Mouse (Mus musculus) CH12.LX (cell line): Measurements from ENCODE around the gene Eif2b5. TPM values are rescaled to one million over a fixed set of nuclear protein-coding genes. Genes with fewer than 3 reads are reported as not detected.
"Not testable (repeated sequence)": the region's sequence is repeated elsewhere in the genome, so short reads cannot be mapped to it uniquely, and the experiment has no call there.

Source experiments
- DNase-seq: peaks from one replicate; pipeline ENCODE4 v3.0.0-alpha.2; 2013; ENCODE audit errors: extremely low read depth
- H3K27ac ChIP-seq: 2 replicates; pipeline ENCODE4 v1.5.1; 2012; ENCODE audit warnings: low read depth, mild to moderate bottlenecking, control low read depth, moderate library complexity; ENCODE audit not compliant: insufficient read depth
- H3K27me3 ChIP-seq: replicated peaks from 2 replicates; pipeline ENCODE3; 2012; ENCODE audit warnings: inconsistent platforms
- H3K36me3 ChIP-seq, 2 experiments: replicated peaks in 1 of 2; 2 replicates each; pipeline versions ENCODE3 to v1.6.1; 2012; ENCODE audit warnings: inconsistent platforms in 1 of 2, low read length in 1 of 2, mild to moderate bottlenecking in 1 of 2, mixed read lengths in 1 of 2, moderate library complexity in 1 of 2; ENCODE audit not compliant: control insufficient read depth in 1 of 2, insufficient read depth in 1 of 2
- H3K4me1 ChIP-seq, 2 experiments: 2 replicates each; pipeline ENCODE4 v1.6.1; 2012; ENCODE audit warnings: inconsistent platforms in 1 of 2, moderate library complexity in 1 of 2; ENCODE audit not compliant: insufficient read depth in 2 of 2, control insufficient read depth in 1 of 2
- H3K4me2 ChIP-seq: 2 replicates; pipeline ENCODE4 v1.6.1; 2012; ENCODE audit warnings: low read depth, mild to moderate bottlenecking, control low read depth; ENCODE audit not compliant: poor library complexity, insufficient read depth, severe bottlenecking
- H3K4me3 ChIP-seq, 3 experiments: fragments of 150-350 bp in 1 of 3; sonication (generic) in 1 of 3; replicated peaks in 1 of 3; 2 replicates each; pipeline versions ENCODE3 to v1.5.1; 2011 to 2012; ENCODE audit warnings: low read depth in 2 of 3, low read length in 2 of 3, mild to moderate bottlenecking in 2 of 3, moderate library complexity in 2 of 3, control low read depth in 1 of 3, improper control_type of control experiment in 1 of 3, inconsistent platforms in 1 of 3, mixed read lengths in 1 of 3; ENCODE audit not compliant: poor library complexity in 1 of 3
- H3K79me2 ChIP-seq: replicated peaks from 2 replicates; pipeline ENCODE4 v1.6.1; 2012; ENCODE audit warnings: mild to moderate bottlenecking, moderate library complexity; ENCODE audit not compliant: control insufficient read depth, poor library complexity, insufficient read depth, severe bottlenecking; ENCODE audit errors: extremely low read depth
- H3K9ac ChIP-seq: 2 replicates; pipeline ENCODE4 v1.6.1; 2012; ENCODE audit warnings: low read depth, mild to moderate bottlenecking, control low read depth, moderate library complexity; ENCODE audit not compliant: insufficient read depth
- H3K9me3 ChIP-seq: replicated peaks from 2 replicates; pipeline ENCODE3; 2012; ENCODE audit warnings: low read length, inconsistent platforms, mixed read lengths
- CTCF ChIP-seq, 2 experiments: IDR thresholded peaks in 1 of 2; conservative IDR thresholded peaks in 1 of 2; 2 replicates each; pipeline ENCODE4 v1.5.1; 2011 to 2012; ENCODE audit warnings: low read depth in 2 of 2, low read length in 2 of 2, improper control_type of control experiment in 1 of 2, inconsistent platforms in 1 of 2, mild to moderate bottlenecking in 1 of 2, moderate library complexity in 1 of 2
- ELF1 ChIP-seq: IDR thresholded peaks from 2 replicates; pipeline ENCODE4 v1.6.1; 2014; ENCODE audit warnings: low read depth, mild to moderate bottlenecking, inconsistent platforms, low read length, improper control_type of control experiment
- EP300 ChIP-seq: IDR thresholded peaks from 2 replicates; pipeline ENCODE4 v1.6.1; 2011; ENCODE audit warnings: low read length, improper control_type of control experiment
- ETS1 ChIP-seq: conservative IDR thresholded peaks from 2 replicates; pipeline ENCODE4 v1.6.1; 2012; ENCODE audit warnings: low read depth, mild to moderate bottlenecking, inconsistent platforms, low read length, improper control_type of control experiment, moderate library complexity
- GABPA ChIP-seq: IDR thresholded peaks from 2 replicates; pipeline ENCODE4 v1.6.1; 2012; ENCODE audit warnings: low read depth, low read length, improper control_type of control experiment, inconsistent platforms; ENCODE audit not compliant: insufficient replicate concordance
- JUND ChIP-seq: conservative IDR thresholded peaks from 2 replicates; pipeline ENCODE4 v1.6.1; 2011; ENCODE audit warnings: low read depth, low read length, improper control_type of control experiment
- MAFK ChIP-seq: IDR thresholded peaks from 2 replicates; pipeline ENCODE4 v1.6.1; 2011; ENCODE audit warnings: low read length, improper control_type of control experiment; ENCODE audit not compliant: insufficient replicate concordance
- MAZ ChIP-seq: IDR thresholded peaks from 2 replicates; pipeline ENCODE4 v1.6.1; 2012; ENCODE audit warnings: low read depth, mild to moderate bottlenecking, inconsistent platforms, low read length, improper control_type of control experiment, moderate library complexity
- MXI1 ChIP-seq: IDR thresholded peaks from 2 replicates; pipeline ENCODE4 v1.6.1; 2011; ENCODE audit warnings: mild to moderate bottlenecking, low read depth, low read length, improper control_type of control experiment
- NELFE ChIP-seq: IDR thresholded peaks from 2 replicates; pipeline ENCODE4 v1.6.1; 2011; ENCODE audit warnings: low read depth, low read length, improper control_type of control experiment
- POLR2AphosphoS2 ChIP-seq: IDR thresholded peaks from 2 replicates; pipeline ENCODE4 v1.6.1; 2011; ENCODE audit warnings: low read depth, low read length, improper control_type of control experiment
- RAD21 ChIP-seq: IDR thresholded peaks from 2 replicates; pipeline ENCODE4 v1.6.1; 2011; ENCODE audit warnings: low read depth, mild to moderate bottlenecking, low read length, improper control_type of control experiment, moderate library complexity
- RCOR1 ChIP-seq: conservative IDR thresholded peaks from 2 replicates; pipeline ENCODE4 v1.6.1; 2012; ENCODE audit warnings: low read depth, mild to moderate bottlenecking, inconsistent platforms, low read length, improper control_type of control experiment
- SIN3A ChIP-seq: IDR thresholded peaks from 2 replicates; pipeline ENCODE4 v1.6.1; 2012; ENCODE audit warnings: low read length, improper control_type of control experiment, inconsistent platforms
- SMC3 ChIP-seq: IDR thresholded peaks from 2 replicates; pipeline ENCODE4 v1.6.1; 2011; ENCODE audit warnings: low read depth, low read length, improper control_type of control experiment
- TBP ChIP-seq: conservative IDR thresholded peaks from 2 replicates; pipeline ENCODE4 v1.6.1; 2011; ENCODE audit warnings: low read depth, low read length, improper control_type of control experiment
- UBTF ChIP-seq: IDR thresholded peaks from 2 replicates; pipeline ENCODE4 v1.6.1; 2012; ENCODE audit warnings: low read depth, mild to moderate bottlenecking, inconsistent platforms, low read length, improper control_type of control experiment, moderate library complexity
- USF1 ChIP-seq: IDR thresholded peaks from 2 replicates; pipeline ENCODE4 v1.6.1; 2014; ENCODE audit warnings: low read depth, mild to moderate bottlenecking, inconsistent platforms, low read length, improper control_type of control experiment
- ZKSCAN1 ChIP-seq: IDR thresholded peaks from 2 replicates; pipeline ENCODE4 v1.6.1; 2012; ENCODE audit warnings: low read depth, inconsistent platforms, low read length, improper control_type of control experiment, borderline replicate concordance
- ZMIZ1 ChIP-seq: IDR thresholded peaks from 2 replicates; pipeline ENCODE4 v1.6.1; 2012; ENCODE audit warnings: low read depth, mild to moderate bottlenecking, inconsistent platforms, low read length, improper control_type of control experiment
- ZNF384 ChIP-seq: IDR thresholded peaks from 2 replicates; pipeline ENCODE4 v1.6.1; 2012; ENCODE audit warnings: low read depth, low read length, improper control_type of control experiment, inconsistent platforms
- dilution Hi-C: fragments of 300-500 bp; cut with MboI; formaldehyde crosslinking; loops from 2 replicates; pipeline ENCODE4 v1.14.3; 2020; ENCODE audit warnings: low sequenced_read_pairs; ENCODE audit not compliant: extremely low pct_unique_long_range_greater_than_20kb, extremely low pct_ligation_motif_present
- in situ Hi-C: fragments of 300-500 bp; cut with MboI; formaldehyde crosslinking; loops from 3 replicates; pipeline ENCODE4 v1.14.3; 2019; ENCODE audit warnings: low sequenced_read_pairs, low pct_ligation_motif_present, low pct_unique_long_range_greater_than_20kb, mixed read lengths
- polyA plus RNA-seq: library from polyadenylated mRNA; unstranded; fragments of >175 nt; gene quantifications from 2 replicates; pipeline ENCODE4 v1.2.1, GENCODE M21; 2012; ENCODE audit warnings: low read depth; ENCODE audit not compliant: insufficient read length
- total RNA-seq, 2 experiments: library from RNA; depleted of rRNA; stranded (reverse); fragments of 300-350 nt in 1 of 2; fragments of >200 nt in 1 of 2; gene quantifications; 2 replicates each; pipeline ENCODE4 v1.2.3; 2012 to 2014

The Eif2b5 gene
- total and polyA plus RNA-seq, 3 experiments = 139 to 183 (median 179) TPM

GRCm38 (mm10) chr16:20488151-20488550 lies 10.5 kb upstream of the Eif2b5 start:
- Histone ChIP-seq H3K36me3 (no peaks in the 10 kb centered on the region), H3K27ac (no peak overlapping the region), H3K27me3 (no peaks in the 10 kb centered on the region), H3K9me3 (no peaks in the 10 kb centered on the region)
- dilution Hi-C loops (no loop called here), in situ Hi-C loops (loop anchor here (25.0 kb wide), 1 partner anchor 276 kb away; no protein-coding TSS in a partner anchor)
- no peak for DNase-seq
- TF ChIP-seq MAFK = no peak
- no peak for TF ChIP-seq ETS1
- TF ChIP-seq POLR2AphosphoS2 = no peak
- no peak for TF ChIP-seq SMC3
- TF ChIP-seq RAD21 = no peak
- no peak for TF ChIP-seq NELFE
- no peak for TF ChIP-seq ZMIZ1
- TF ChIP-seq ELF1 = no peak
- no peak for TF ChIP-seq USF1
- no peak for TF ChIP-seq TBP
- TF ChIP-seq ZKSCAN1 = no peak
- TF ChIP-seq UBTF = no peak
- TF ChIP-seq SIN3A = no peak
- no peak for TF ChIP-seq MXI1
- TF ChIP-seq, all 38 proteins: peak for 0
- H3K4me1 ChIP-seq = peaks cover 2 to 3% of the 10 kb centered on the region in 2 experiments; a peak in 1 of 4 replicates
- H3K9ac ChIP-seq = no peak overlapping the region
- no peak overlapping the region for H3K4me3 ChIP-seq
- H3K79me2 ChIP-seq = no peaks in the 10 kb centered on the region
- no peak overlapping the region for H3K4me2 ChIP-seq

GRCm38 (mm10) chr16:20488751-20489150 lies 9.9 kb upstream of the Eif2b5 start:
- H3K27me3 ChIP-seq, H3K4me2 ChIP-seq, H3K27ac ChIP-seq, DNase-seq, H3K9me3 ChIP-seq, dilution Hi-C loops, H3K4me3 ChIP-seq, H3K36me3 ChIP-seq, H3K9ac ChIP-seq, H3K4me1 ChIP-seq, H3K79me2 ChIP-seq: not testable (repeated sequence)
- in situ Hi-C loops = loop anchor here (25.0 kb wide), 1 partner anchor 276 kb away; no protein-coding TSS in a partner anchor

- Histone ChIP-seq H3K27ac (no peak overlapping the region), H3K36me3 (no peaks in the 10 kb centered on the region), H3K9ac (no peak overlapping the region), H3K27me3 (no peaks in the 10 kb centered on the region), H3K4me1 (peaks cover 2 to 3% of the 10 kb centered on the region in 2 experiments; a peak in 1 of 4 replicates), H3K4me2 (no peak overlapping the region), H3K4me3 (no peak overlapping the region), H3K9me3 (no peaks in the 10 kb centered on the region), H3K79me2 (no peaks in the 10 kb centered on the region)
- no peak for DNase-seq
- dilution Hi-C loops = no loop called here
- in situ Hi-C loops = loop anchor here (25.0 kb wide), 1 partner anchor 277 kb away; no protein-coding TSS in a partner anchor
- TF ChIP-seq GABPA (no peak), ZNF384 (no peak), CTCF (conservative IDR thresholded peaks at IDR 0.05 in 1 of 2, IDR thresholded peaks at IDR 0.05 in 1 of 2; ENCODE audit: low read depth in 2 of 2, low read length in 2 of 2) (no peak), EP300 (no peak), RCOR1 (no peak), MAFK (no peak), MAZ (no peak), NELFE (no peak), ETS1 (no peak), UBTF (no peak), JUND (no peak)
These were observed 9.4 kb upstream of the Eif2b5 start for GRCm38 (mm10) chr16:20489233-20489632.
